Mouse (Mus musculus): ENCODE measurements around the gene Jmjd8.
"Not testable (repeated sequence)": the region's sequence is repeated elsewhere in the genome, so short reads cannot be mapped to it uniquely, and the experiment has no call there.

The Jmjd8 gene

GRCm38 (mm10) chr17:25807452-25807851 lies 21.2 kb upstream of the Jmjd8 start:
- not testable (repeated sequence) for ATAC-seq (ENCODE audit: insufficient number of reproducible peaks, low FRiP score, low TSS enrichment)

- ATAC-seq (ENCODE audit: insufficient number of reproducible peaks, low FRiP score, low TSS enrichment), result no peak
Observed at GRCm38 (mm10) chr17:25808028-25808427, 20.6 kb upstream of the Jmjd8 start.

- peak; percentile 78 for ATAC-seq (ENCODE audit: insufficient number of reproducible peaks, low FRiP score, low TSS enrichment)
Observed at GRCm38 (mm10) chr17:25808789-25809605, 19.7 kb upstream of the Jmjd8 start, which contains the start of gene Fbxl16. Gene Fbxl16, plus strand, starts transcription at chr17:25809085.

GRCm38 (mm10) chr17:25809606-25810340 lies 18.9 kb upstream of the Jmjd8 start:
- peak; percentile 51 for ATAC-seq (ENCODE audit: insufficient number of reproducible peaks, low FRiP score, low TSS enrichment)

GRCm38 (mm10) chr17:25810890-25811289 lies 17.8 kb upstream of the Jmjd8 start:
- ATAC-seq (ENCODE audit: insufficient number of reproducible peaks, low FRiP score, low TSS enrichment), result no peak

- no peak for ATAC-seq (ENCODE audit: insufficient number of reproducible peaks, low FRiP score, low TSS enrichment)
Observed at GRCm38 (mm10) chr17:25813471-25813870, 15.2 kb upstream of the Jmjd8 start.

- no peak for ATAC-seq (ENCODE audit: insufficient number of reproducible peaks, low FRiP score, low TSS enrichment)
Observed at GRCm38 (mm10) chr17:25817662-25818061, 11.0 kb upstream of the Jmjd8 start.

- ATAC-seq (ENCODE audit: insufficient number of reproducible peaks, low FRiP score, low TSS enrichment), result no peak
Observed at GRCm38 (mm10) chr17:25818851-25819780, 9.6 kb upstream of the Jmjd8 start.

GRCm38 (mm10) chr17:25823452-25823851 lies 5.2 kb upstream of the Jmjd8 start, which contains the start of gene Wdr24:
Gene Wdr24, plus strand, starts transcription at chr17:25823627.
- peak; percentile 68; the same call in 1 of the 2 replicates for ATAC-seq (ENCODE audit: insufficient number of reproducible peaks, low FRiP score, low TSS enrichment)

GRCm38 (mm10) chr17:25824362-25825142 lies 4.1 kb upstream of the Jmjd8 start:
- no peak for ATAC-seq (ENCODE audit: insufficient number of reproducible peaks, low FRiP score, low TSS enrichment)

- ATAC-seq (ENCODE audit: insufficient number of reproducible peaks, low FRiP score, low TSS enrichment), result no peak
Observed at GRCm38 (mm10) chr17:25825311-25825710, 3.4 kb upstream of the Jmjd8 start.

- ATAC-seq (ENCODE audit: insufficient number of reproducible peaks, low FRiP score, low TSS enrichment), result no peak
Observed at GRCm38 (mm10) chr17:25825984-25826570, 2.6 kb upstream of the Jmjd8 start.

GRCm38 (mm10) chr17:25827011-25827410 lies 1.7 kb upstream of the Jmjd8 start:
- ATAC-seq (ENCODE audit: insufficient number of reproducible peaks, low FRiP score, low TSS enrichment), result no peak

GRCm38 (mm10) chr17:25827546-25828222 lies 983 bp upstream of the Jmjd8 start:
- no peak for ATAC-seq (ENCODE audit: insufficient number of reproducible peaks, low FRiP score, low TSS enrichment)

- no peak for ATAC-seq (ENCODE audit: insufficient number of reproducible peaks, low FRiP score, low TSS enrichment)
Observed at GRCm38 (mm10) chr17:25828223-25828594, 458 bp upstream of the Jmjd8 start.

- ATAC-seq (ENCODE audit: insufficient number of reproducible peaks, low FRiP score, low TSS enrichment), result no peak
Observed at GRCm38 (mm10) chr17:25829558-25830017, 921 bp downstream of the Jmjd8 start.

- no peak for ATAC-seq (ENCODE audit: insufficient number of reproducible peaks, low FRiP score, low TSS enrichment)
Observed at GRCm38 (mm10) chr17:25830200-25830753, 1.6 kb downstream of the Jmjd8 start.

- ATAC-seq (ENCODE audit: insufficient number of reproducible peaks, low FRiP score, low TSS enrichment), result no peak
Observed at GRCm38 (mm10) chr17:25830806-25831431, 2.3 kb downstream of the Jmjd8 start.

Measured in cerebellum, adult (tissue).